Mouse (Mus musculus): ENCODE results near the gene Mymx. TPM values are rescaled to one million over a fixed set of nuclear protein-coding genes. Genes with fewer than 3 reads are reported as not detected.
A peak's percentile ranks its signal among the peaks of the same experiment; 100 is the strongest.

The Mymx gene
- total and polyA plus RNA-seq, 3 experiments, result not detected

- DNase-seq (ENCODE audit: low spot score), result no peak
- Histone ChIP-seq H3K4me1 (ENCODE audit: insufficient read depth, low read depth, low read length) (peaks cover 75% of the 10 kb centered on the region), H3K9me3 (replicated peaks) (peaks cover 7% of the 10 kb centered on the region), H3K36me3 (replicated peaks) (peaks cover 68% of the 10 kb centered on the region), H3K27me3 (ENCODE audit: insufficient read depth, low read length) (no peaks in the 10 kb centered on the region; the same call in 1 of the 2 replicates), H3K4me3 (ENCODE audit: low read depth, low read length) (peak overlapping the region; percentile 28; the same call in 1 of the 2 replicates)
- no peak for ATAC-seq (ENCODE audit: extremely low read depth, insufficient number of reproducible peaks, low FRiP score, poor library complexity, severe bottlenecking)
- no peak for TF ChIP-seq TAL1 (conservative IDR thresholded peaks at IDR 0.05; ENCODE audit: low read depth, low read length)
- TF ChIP-seq CTCF (IDR thresholded peaks at IDR 0.05; ENCODE audit: low read depth, low read length), result no peak
- TF ChIP-seq POLR2AphosphoS5 (IDR thresholded peaks at IDR 0.05; ENCODE audit: insufficient replicate concordance, low read depth, low read length), result no peak
- TF ChIP-seq GATA2 (IDR thresholded peaks at IDR 0.05; ENCODE audit: borderline replicate concordance, low read depth, low read length), result no peak
- TF ChIP-seq GATA1 (IDR thresholded peaks at IDR 0.05; ENCODE audit: borderline replicate concordance, low read length), result no peak
Measured at GRCm38 (mm10) chr17:45585725-45586448, 16.0 kb downstream of the Mymx start.

- no peak for ATAC-seq (ENCODE audit: extremely low read depth, insufficient number of reproducible peaks, low FRiP score, poor library complexity, severe bottlenecking)
- H3K4me1 ChIP-seq (ENCODE audit: insufficient read depth, low read depth, low read length), result peaks cover 73% of the 10 kb centered on the region
- TF ChIP-seq GATA1 (IDR thresholded peaks at IDR 0.05; ENCODE audit: borderline replicate concordance, low read length) (no peak), POLR2AphosphoS5 (IDR thresholded peaks at IDR 0.05; ENCODE audit: insufficient replicate concordance, low read depth, low read length) (no peak), GATA2 (IDR thresholded peaks at IDR 0.05; ENCODE audit: borderline replicate concordance, low read depth, low read length) (no peak), CTCF (IDR thresholded peaks at IDR 0.05; ENCODE audit: low read depth, low read length) (peak; percentile 84)
- DNase-seq (ENCODE audit: low spot score), result peak; percentile 67
- peaks cover 7% of the 10 kb centered on the region for H3K9me3 ChIP-seq (replicated peaks)
- H3K27me3 ChIP-seq (ENCODE audit: insufficient read depth, low read length), result no peaks in the 10 kb centered on the region; the same call in 1 of the 2 replicates
- peaks cover 64% of the 10 kb centered on the region for H3K36me3 ChIP-seq (replicated peaks)
- H3K4me3 ChIP-seq (ENCODE audit: low read depth, low read length), result peak overlapping the region; percentile 57; the same call in 1 of the 2 replicates
Measured at GRCm38 (mm10) chr17:45584939-45585678, 16.8 kb downstream of the Mymx start.

- Histone ChIP-seq H3K4me3 (ENCODE audit: low read depth, low read length) (peak overlapping the region; percentile 57; the same call in 1 of the 2 replicates), H3K27me3 (ENCODE audit: insufficient read depth, low read length) (no peaks in the 10 kb centered on the region; the same call in 1 of the 2 replicates), H3K4me1 (ENCODE audit: insufficient read depth, low read depth, low read length) (peaks cover 74% of the 10 kb centered on the region), H3K36me3 (replicated peaks) (peaks cover 60% of the 10 kb centered on the region), H3K9me3 (replicated peaks) (peaks cover 7% of the 10 kb centered on the region)
- ATAC-seq (ENCODE audit: extremely low read depth, insufficient number of reproducible peaks, low FRiP score, poor library complexity, severe bottlenecking) (no peak), DNase-seq (ENCODE audit: low spot score) (peak; percentile 68)
- TF ChIP-seq POLR2AphosphoS5 (IDR thresholded peaks at IDR 0.05; ENCODE audit: insufficient replicate concordance, low read depth, low read length), result no peak
- TF ChIP-seq GATA1 (IDR thresholded peaks at IDR 0.05; ENCODE audit: borderline replicate concordance, low read length), result no peak
- no peak for TF ChIP-seq TAL1 (conservative IDR thresholded peaks at IDR 0.05; ENCODE audit: low read depth, low read length)
Measured at GRCm38 (mm10) chr17:45584096-45584896, 17.6 kb downstream of the Mymx start.

GRCm38 (mm10) chr17:45582715-45583355 lies 19.1 kb downstream of the Mymx start:
- TF ChIP-seq CTCF (IDR thresholded peaks at IDR 0.05; ENCODE audit: low read depth, low read length) (peak; percentile 24; the same call in 1 of the 2 replicates), GATA1 (IDR thresholded peaks at IDR 0.05; ENCODE audit: borderline replicate concordance, low read length) (no peak)
- H3K9me3 ChIP-seq (replicated peaks), result peaks cover 7% of the 10 kb centered on the region
- no peak overlapping the region for H3K4me3 ChIP-seq (ENCODE audit: low read depth, low read length)
- H3K27me3 ChIP-seq (ENCODE audit: insufficient read depth, low read length), result no peaks in the 10 kb centered on the region; the same call in 1 of the 2 replicates
- DNase-seq (ENCODE audit: low spot score), result no peak
- peaks cover 77% of the 10 kb centered on the region for H3K4me1 ChIP-seq (ENCODE audit: insufficient read depth, low read depth, low read length)
- H3K36me3 ChIP-seq (replicated peaks), result peaks cover 46% of the 10 kb centered on the region
- no peak for ATAC-seq (ENCODE audit: extremely low read depth, insufficient number of reproducible peaks, low FRiP score, poor library complexity, severe bottlenecking)

GRCm38 (mm10) chr17:45582188-45582587 lies 19.7 kb downstream of the Mymx start:
- ATAC-seq (ENCODE audit: extremely low read depth, insufficient number of reproducible peaks, low FRiP score, poor library complexity, severe bottlenecking) (peak; percentile 45; the same call in 1 of the 2 replicates), DNase-seq (ENCODE audit: low spot score) (no peak)
- no peak overlapping the region for H3K4me3 ChIP-seq (ENCODE audit: low read depth, low read length)
- peaks cover 81% of the 10 kb centered on the region for H3K4me1 ChIP-seq (ENCODE audit: insufficient read depth, low read depth, low read length)
- H3K9me3 ChIP-seq (replicated peaks), result peaks cover 7% of the 10 kb centered on the region
- peaks cover 43% of the 10 kb centered on the region for H3K36me3 ChIP-seq (replicated peaks)
- no peaks in the 10 kb centered on the region; the same call in 1 of the 2 replicates for H3K27me3 ChIP-seq (ENCODE audit: insufficient read depth, low read length)
- TF ChIP-seq GATA1 (IDR thresholded peaks at IDR 0.05; ENCODE audit: borderline replicate concordance, low read length), result no peak
- 0 out of 2 replicates have a peak, but pooled peaks have one; percentile 28 for TF ChIP-seq TAL1 (conservative IDR thresholded peaks at IDR 0.05; ENCODE audit: low read depth, low read length)

Data from G1E (cell line).